Mouse (Mus musculus) liver, postnatal 0 days (tissue): Measurements from ENCODE around the gene Rasd1.

Experiments used
- CTCF ChIP-seq: sonication (generic); IDR thresholded peaks from 2 replicates; pipeline ENCODE4 v1.5.1; 2016; ENCODE audit warnings: antibody characterized with exemption, low read depth
- EP300 ChIP-seq: IDR thresholded peaks from 2 replicates; pipeline ENCODE4 v1.6.1; 2016; ENCODE audit warnings: antibody characterized with exemption, low read depth, mild to moderate bottlenecking

DNA sequence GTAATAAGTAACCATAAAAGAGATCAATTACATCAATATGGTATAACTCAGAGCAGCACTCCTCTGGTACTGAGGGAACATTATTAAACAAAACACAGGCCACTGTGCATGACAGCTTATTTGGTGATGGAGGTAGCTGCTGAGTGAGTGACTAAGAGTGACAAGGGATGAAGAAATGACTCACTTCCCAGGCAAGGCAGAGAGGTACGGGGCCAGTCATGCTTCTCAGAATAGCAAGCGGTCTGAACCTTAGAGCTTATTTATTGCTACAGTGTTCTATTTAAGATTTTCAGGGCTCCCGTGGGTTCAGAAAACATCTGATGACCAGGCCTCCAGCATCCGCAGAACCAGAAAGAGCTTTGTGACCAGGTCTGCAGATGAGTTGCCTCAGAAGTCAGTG, 51.0 kb downstream of the Rasd1 start:
- TF ChIP-seq CTCF (no peak), EP300 (no peak)
